Mouse (Mus musculus) induced T-regulatory cell, adult 2 months (primary cell): ENCODE data around the gene Fosl1.
A peak's percentile ranks its signal among the peaks of the same experiment; 100 is the strongest.
"Not testable (repeated sequence)": the region's sequence is repeated elsewhere in the genome, so short reads cannot be mapped to it uniquely, and the experiment has no call there.

Source experiments
- DNase-seq: peaks from one replicate; pipeline ENCODE4 v3.0.0-alpha.2; 2012; ENCODE audit warnings: low read depth

The Fosl1 gene

DNA sequence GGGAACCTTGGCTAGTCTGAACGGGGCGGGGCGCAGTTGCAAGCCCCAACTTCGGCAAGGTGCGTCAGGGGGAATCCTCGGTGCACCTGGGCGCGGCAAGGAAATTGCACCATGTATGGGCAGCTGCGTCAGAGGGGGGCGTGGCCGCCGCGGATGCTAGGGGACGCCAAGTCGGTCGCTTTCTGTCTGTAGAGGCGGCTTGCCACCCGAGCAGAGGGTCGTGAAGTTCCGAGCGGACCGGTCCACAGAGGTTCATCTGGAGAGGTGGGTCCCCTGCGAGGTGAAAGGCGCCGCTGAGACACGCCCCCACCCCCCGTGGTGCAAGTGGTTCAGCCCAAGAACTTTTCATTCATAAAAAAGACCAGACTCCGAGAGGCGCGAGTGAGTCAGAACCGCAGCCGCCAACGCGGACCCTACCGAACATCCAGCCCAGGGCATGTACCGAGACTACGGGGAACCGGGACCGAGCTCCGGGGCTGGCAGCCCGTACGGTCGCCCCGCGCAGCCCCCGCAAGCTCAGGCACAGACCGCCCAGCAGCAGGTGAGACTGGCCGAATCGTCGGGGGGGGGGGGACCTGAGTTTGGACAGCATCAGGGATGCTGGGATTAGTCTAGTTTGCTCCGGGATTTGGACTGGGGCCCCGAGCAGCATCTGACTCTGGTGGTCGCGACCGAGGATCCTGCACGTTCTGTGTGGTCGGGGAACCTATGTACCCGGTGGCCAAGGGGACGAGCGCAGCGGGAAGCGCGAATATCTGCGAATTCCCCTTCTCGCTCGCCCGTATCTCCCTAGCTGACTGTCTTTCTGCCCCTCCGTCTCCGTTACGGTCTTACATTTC is at the start of gene Fosl1:
TSS of gene Fosl1 (plus strand) at position 33 of the 839 bp plus-strand sequence.
- DNase-seq = peak; percentile 94

DNA sequence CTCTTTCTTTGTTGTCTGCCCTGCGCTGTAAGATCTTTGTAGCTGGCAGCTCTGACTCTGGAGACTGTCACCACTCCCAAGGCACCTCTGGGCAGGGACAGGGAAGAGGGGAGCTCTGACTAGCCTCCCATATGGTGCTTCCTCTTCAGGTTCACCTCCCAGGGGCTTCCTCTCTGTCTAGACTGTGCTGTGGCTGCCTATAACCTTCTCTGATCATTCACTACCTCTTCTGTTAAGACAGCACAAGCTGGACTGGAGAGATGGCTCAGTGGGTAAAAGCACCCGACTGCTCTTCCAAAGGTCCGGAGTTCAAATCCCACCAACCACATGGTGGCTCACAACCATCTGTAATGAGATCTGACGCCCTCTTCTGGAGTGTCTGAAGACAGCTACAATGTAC is 46.3 kb upstream of the Fosl1 start:
- not testable (repeated sequence) for DNase-seq

DNA sequence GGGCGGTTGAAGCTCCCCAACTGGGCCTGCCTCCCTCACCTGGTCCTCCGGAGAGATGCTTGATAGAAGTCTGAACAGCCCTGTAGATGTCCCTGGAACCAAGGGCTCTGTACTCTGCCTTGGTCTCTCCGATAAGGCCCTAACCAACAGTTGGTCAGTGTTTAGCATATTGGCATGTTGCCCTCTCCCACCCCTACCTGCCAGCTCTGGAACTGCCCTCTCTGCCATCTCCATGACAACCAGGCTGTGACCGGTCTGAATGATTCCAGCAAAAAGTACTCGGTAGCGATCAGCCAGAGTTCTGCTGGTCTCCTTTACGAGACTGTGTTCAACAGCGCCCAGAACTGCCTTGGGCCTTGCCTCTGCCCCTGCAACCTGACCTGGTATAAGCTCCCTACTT is 45.1 kb upstream of the Fosl1 start, which contains the start of gene Tsga10ip:
TSS of gene Tsga10ip (minus strand) at position 234 of the 400 bp plus-strand sequence.
- no peak for DNase-seq

DNA sequence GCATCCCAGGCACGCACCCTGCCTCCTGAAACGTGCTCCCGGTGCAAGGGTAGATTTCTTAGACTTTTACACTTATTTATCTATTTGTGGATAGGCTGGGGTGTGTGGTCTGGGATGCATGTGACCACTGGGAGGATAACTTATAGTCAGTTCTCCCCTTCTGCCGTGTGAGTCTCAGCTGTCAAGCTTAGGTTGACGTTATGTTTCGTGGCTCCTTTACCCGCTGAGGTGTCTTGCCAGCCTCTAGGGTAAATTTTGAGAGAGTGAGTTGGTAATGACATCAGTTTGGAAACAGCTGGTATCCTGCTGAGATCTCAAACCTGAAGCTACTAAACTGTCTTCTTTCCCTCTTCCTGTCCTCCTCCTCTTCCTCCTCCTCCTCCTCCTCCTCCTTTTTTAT is 41.4 kb upstream of the Fosl1 start:
- peak; percentile 86 for DNase-seq

DNA sequence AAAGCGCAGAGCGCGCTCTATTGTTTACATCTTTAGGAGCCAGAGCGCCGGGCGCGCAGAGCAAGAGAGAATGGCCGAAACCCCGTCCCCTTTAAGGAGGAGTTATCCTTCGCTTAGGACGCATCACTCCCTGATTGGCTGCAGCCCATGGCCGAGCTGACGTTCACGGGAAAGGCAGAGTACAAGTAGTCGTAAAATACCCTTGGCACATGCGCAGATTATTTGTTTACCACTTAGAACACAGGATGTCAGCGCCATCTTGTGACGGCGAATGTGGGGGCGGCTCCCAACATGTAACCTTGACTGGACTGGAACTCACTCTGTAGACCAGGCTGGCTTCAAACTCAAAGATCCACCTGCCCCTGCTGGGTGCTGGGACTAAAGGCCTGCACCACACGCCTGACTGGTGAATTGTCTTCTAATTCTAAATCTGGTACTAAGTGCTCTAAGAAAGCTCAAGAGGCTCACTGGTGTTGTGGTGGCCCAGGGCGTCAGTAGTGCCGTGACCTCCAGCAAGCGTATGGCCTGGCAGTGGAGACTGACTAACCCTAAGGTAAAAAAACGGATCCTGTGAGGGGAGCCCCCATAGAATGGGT is 40.7 kb upstream of the Fosl1 start:
- DNase-seq = peak; percentile 89

DNA sequence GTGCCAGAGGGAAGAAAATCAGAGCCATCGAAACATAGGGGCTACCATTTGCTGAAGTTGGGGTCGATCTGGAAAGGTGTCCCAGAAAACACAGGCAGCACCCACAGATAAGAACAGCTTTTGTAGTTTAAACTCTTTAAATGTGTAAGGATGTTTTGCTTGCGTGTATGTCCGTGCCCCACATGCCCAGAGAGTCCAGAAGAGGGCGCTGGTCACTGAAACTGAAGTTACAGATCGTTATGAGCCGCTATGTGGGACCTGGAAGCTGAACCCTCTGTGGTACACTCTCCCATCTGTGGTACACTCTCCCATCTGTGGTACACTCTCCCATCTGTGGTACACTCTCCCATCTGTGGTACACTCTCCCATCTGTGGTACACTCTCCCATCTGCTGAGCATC is 40.2 kb upstream of the Fosl1 start:
- DNase-seq = peak; percentile 92

DNA sequence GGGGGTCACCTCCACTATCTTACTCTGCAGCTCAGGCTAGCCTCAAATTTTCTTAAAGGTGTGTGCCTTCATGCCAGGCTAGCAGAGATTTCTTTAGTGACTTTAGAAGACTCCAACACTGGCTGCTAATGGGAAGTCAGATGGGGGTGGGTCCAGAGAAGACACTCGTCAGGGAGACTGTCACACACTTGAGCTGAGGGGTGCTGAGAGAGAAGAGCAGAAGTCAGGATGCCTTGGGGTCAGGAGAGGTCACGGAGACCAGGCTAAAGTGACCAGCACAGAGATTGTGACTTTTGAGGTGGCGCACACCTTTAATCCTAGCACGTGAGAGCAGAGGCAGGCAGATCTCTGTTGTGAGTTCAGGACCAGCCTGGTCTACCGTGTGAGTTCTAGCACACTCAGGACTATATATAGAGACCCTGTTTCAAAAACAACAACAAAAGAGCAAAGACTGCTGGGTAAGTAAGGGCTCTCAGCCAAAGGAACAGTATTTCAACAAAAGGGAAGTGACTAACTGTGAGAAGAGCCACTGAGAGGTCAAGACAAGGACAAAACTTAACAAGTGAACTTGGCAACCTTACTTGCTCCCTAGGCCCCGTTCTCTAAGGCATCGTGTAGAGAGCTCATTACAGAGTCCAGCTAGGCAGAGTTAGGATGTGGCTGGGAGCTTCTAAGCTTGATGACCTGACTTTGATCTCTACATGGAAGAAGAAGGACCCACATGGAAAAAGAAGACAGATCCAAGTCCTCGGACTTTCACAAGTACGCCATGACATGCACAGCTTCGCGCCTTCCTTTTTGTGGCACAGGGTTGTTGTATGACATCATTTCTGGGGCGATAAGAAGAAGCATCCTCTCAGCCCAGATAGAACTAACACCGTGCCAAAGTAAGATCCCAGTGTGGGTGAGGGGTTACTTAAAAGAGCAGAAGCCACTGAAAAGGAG is 39.0 kb upstream of the Fosl1 start:
- peak; percentile 59 for DNase-seq

DNA sequence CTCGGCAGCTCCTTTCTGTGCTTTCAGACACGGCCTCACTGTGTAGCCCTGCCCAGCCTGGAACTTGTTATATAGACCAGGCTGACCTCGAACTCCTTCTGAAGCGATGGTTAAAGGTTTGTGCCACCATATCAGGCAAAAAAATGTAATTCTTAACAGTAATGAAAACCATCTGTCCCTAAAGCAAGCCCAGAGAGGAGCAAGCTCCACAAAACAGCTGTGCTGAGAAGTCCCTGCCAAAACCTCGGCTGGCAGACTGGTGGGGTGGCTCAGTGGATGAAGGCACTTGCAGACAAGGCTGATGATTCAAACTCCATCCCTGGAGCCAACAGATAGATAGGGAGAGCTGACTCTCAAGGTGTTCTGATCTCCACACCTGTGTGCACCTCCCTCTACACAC is 38.3 kb upstream of the Fosl1 start:
- DNase-seq = no peak

DNA sequence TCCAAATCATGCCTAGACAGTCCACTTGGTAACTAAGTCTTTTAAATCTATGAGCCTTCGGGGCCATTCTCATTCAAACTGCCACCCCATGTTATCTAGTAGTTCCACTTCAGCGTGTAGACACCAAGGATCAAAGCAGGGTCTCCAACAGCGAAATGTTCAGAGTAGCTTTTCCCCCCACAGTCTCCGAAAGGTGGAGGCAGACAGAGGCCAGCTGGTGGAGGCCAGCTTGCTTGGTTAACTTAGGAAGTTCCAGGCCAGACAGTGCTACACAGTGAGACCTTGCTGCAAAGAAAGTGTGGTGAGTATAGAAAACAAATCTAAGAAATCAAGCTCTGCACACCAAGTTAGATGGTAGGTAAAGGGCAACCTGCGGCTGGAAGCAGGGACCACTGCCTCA is 36.7 kb upstream of the Fosl1 start:
- no peak for DNase-seq

DNA sequence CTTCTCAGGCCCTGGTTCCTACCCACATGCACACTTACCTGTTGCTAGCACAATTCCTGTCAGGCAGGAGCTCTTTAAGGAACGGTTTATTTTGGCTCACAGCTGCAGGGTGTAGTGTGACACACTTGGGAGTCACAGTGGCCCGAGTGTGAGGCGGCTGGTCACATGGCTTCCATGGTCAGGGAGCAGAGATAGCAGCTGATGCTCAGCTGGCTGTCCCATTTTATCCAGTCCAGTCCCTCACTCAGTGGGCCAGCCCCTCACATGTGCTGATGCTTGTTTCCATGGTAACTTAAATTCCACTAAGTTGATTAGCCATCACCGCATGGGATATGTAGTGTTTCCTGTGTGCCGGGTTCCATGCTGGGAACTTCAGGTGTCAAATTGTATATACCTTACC is 35.4 kb upstream of the Fosl1 start:
- DNase-seq = no peak

DNA sequence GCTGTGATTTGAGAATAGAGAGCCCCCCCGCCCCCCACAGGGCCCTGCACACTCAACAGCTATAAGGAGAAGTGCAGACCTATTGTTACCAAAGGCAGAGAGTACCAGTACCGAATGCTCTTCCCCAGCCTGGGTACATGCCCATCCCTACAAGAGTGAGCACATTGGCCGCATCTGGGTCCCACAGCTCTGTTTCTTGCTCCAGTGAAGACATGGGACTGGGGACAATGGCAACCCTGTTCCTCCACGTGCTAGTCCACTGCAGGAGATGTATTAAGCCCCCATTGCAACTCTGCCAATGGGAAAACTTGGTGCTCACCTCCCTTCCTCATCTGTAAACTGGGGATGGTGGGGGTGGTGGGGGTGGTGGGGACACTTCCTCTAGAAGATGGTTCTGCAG is 33.5 kb upstream of the Fosl1 start:
- DNase-seq = no peak

DNA sequence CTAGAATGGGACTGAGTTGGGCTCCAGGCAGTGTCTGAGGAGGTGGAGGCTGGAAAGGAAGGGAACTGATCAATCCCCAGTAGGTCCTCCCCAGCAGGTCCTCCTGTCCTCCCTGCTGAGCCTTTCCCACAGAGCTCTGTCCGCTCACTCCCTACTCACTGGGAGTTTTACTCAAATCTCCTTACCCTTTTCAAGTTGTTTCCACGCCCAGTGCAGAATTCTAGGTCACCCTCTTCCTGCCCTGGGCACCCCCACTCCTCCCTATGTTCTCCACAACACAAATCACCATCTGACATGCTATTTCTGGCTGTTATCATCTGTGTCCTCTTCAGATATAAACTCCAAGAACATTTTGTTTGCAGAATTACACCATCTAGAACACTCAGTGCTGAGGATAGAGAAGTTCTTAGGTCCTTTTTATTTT is 32.8 kb upstream of the Fosl1 start:
- DNase-seq = no peak

DNA sequence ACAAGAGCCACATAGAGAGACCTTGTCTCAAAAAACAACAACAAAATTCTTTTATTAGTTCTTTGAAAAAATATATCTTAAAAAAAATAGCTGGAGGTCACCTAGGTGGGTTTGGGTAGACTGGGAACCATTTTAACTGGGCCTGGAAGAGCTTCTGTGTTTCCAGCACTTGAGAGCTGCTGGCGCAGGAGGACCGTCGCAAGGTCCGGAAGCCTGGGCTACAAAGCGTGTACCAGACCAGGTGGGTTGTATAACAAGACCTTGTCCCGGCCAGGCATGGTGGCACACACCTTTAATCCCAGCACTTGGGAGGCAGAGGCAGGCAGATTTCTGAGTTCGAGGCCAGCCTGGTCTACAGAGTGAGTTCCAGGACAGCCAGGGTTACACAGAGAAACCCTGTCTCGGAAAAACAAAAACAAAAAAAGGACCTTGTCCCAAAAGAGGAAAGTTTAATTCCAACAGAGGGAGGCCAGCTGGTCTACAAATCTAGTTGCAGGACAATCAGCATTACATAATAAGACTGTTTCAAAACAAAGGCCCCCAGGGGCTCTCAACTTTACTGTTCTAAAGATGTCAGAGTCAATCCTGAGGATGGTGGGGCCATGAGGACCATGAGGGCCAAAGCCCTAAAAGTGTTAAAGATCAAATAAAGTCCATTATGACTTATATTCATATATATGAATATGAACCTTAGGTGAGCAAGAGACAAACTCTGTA is 28.4 kb upstream of the Fosl1 start:
- DNase-seq = no peak

DNA sequence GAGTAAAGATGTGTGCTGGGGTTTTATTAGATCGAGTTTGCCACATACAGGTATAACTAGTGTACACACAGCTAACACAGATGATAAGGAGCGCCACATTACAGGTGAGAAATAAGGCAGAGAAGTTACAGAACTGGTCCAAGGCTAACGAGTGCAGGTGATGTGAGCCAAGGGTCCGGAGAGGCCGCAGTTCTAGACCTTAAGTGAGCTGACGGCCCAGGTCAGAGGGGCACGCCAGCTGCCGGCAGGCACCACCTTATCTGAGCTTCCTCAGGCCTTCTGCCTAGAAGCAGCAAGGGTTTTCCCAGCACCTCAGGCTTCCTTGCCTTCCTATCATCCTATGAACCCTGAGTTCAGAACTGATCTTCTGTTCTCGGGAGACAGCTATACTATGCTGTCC is 27.7 kb upstream of the Fosl1 start:
- DNase-seq = no peak

DNA sequence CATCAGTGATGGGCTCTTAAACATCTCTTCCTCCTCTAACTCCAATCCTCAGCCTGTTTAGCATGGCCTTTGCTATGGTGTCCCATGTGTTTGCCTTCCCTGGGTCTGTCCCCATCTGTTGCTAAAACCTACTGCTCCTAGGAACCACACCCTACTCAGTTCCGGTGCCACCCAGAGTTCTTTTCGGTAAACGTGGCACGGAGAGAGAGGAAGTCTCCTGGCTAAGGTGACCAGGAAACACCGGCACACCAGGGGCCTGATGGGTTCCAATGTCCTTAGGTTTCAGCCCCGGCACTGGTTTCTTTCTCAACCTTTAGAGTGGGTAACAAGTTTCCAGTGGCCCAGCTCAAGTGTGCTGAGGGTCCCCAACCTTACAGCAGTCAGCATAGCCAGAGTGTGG is 26.8 kb upstream of the Fosl1 start:
- DNase-seq = no peak

DNA sequence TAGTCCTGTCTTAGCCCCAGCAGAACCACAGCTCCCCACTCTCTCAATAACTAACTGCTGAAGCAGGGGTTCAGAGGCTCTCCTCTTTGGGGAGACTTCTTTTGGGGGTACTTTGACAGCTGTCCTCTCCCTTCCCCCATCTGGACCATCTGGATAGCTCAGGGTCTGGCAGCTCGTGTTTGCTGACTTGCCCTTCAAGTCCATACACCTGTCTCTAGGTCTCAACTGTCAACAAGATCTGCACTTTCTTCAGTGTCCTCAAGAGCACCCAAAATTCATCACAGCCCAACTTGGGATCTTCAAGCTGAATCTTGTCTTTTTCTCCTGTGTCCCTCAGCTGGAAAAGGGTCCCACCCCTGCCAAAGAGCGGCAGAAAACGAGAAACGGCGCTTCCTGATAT is 25.6 kb upstream of the Fosl1 start:
- no peak for DNase-seq

DNA sequence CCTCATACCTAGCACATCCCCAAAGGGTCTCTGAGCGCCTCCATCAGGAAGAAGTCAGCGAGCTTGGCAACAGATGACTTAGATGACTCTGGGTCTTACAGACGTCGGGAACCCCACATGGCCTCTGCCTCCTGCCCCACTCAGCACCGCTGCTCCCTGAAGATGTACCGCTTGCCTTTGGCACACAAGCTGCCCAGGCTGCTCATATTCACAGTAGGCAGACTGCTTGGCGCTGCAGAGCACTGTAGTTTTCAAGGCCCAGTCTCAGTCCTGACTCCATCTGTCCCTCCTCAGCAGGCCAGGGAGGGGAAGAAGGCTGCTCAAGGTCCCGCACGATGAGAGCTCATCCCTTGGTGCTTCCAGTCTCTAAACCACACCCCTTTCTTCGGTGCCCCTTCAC is 25.1 kb upstream of the Fosl1 start:
- no peak for DNase-seq

DNA sequence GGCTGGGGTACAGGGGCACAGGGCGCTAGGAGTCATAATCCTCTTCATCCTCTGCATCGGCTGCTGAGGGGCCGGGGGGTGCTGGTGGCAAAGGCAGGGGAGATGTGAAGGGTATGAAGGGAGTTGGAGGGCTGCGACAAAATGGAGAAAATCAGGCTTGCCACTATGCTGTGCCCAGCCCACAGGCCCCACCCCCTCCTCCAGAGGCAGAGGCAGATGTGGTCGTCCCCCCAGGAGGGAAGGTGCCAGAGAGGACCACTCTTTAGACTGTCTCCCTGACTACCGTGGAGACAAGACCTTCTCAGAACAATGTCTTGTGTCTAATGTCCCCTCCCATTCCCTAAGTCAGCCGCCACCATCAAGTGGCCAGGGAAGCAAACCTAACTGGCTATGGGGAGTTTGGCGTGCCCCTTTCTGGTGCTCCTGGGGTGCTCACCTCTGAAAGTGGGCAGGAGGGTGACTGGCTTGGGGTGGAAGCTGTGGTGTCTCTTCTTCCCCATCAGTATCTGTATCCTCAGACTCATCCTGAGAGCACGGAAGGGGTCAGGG is 24.4 kb upstream of the Fosl1 start:
- no peak for DNase-seq

DNA sequence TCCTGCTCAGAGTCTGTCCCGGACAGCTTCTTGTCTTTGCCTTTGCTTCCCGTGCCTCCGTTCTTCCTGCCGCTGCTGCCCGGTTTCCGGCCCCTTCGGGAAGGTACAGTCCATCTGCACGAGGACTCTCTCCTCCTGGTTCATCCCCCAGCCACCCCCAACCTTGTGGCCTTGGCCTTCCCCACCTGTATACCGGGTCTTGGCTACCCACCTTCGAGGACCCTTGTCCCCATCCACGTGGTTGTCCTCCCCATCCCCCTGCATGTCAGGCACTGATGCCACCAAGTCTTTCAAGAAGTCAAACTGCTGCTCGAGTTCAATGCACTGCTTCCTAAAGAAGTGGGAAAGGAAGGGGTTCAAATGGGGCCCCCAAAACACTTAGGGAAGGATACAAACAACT is 23.8 kb upstream of the Fosl1 start:
- no peak for DNase-seq

DNA sequence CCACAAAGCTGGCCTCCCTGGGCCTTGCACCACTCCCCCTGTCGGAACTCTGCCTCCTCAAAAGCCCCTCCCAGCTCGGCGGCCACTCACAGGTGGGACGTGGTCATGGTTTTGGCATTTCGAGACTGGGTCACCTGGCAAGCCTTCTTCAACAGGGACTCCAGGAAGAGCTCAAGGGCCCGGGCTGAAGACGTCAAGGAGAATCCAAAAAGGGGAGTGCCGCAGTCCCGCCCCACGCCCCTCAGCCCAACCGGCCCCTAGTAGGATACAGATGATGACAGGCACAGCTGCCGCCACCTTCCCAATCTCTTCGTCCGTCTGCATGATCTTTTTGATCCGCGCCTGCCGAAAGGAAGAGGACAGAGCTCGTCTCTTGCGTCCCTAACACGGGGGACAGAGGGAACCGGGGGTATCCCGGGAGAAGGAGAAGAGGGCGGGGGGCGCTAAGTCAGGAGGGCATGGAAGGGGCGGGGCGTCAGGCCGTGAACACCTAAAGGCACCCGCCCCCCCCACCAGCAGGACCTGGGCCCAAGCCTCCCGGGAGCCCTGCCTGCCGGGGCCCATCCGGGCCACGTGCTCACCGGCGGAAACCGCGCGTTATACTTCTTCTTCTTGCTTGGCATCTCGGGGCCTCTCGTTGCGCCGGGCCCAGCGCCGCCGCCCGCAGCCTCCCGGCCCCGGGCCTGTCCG is 23.1 kb upstream of the Fosl1 start:
- peak; percentile 82 for DNase-seq
